Mouse (Mus musculus) embryo, embryonic 10.5 days (tissue): ENCODE measurements around the gene Olfr1032.
A peak's percentile ranks its signal among the peaks of the same experiment; 100 is the strongest.
"Not testable (repeated sequence)": the region's sequence is repeated elsewhere in the genome, so short reads cannot be mapped to it uniquely, and the experiment has no call there.

Experiments used
- DNase-seq: peaks from one replicate; pipeline ENCODE4 v3.0.0-alpha.2; 2015; ENCODE audit warnings: low spot score

The Olfr1032 gene

GRCm38 (mm10) chr2:86005240-86005639 is at the start of gene Olfr1032:
Olfr1032 (plus strand) TSS chr2:86005540.
- no peak for DNase-seq

- DNase-seq, result no peak
Measured at GRCm38 (mm10) chr2:85973595-85973994, 31.7 kb upstream of the Olfr1032 start, which contains the start of gene Olfr1029. Olfr1029 (plus strand) TSS chr2:85973895.

- no peak for DNase-seq
Measured at GRCm38 (mm10) chr2:85978976-85979375, 26.4 kb upstream of the Olfr1032 start, which contains the start of gene Olfr1030. Olfr1030 (plus strand) TSS chr2:85979276.

GRCm38 (mm10) chr2:85990004-85990403 is 15.3 kb upstream of the Olfr1032 start, which contains the start of gene Olfr1031:
Olfr1031 (plus strand) TSS chr2:85990304.
- no peak for DNase-seq

GRCm38 (mm10) chr2:86020406-86020805 is 15.1 kb downstream of the Olfr1032 start, which contains the start of gene Olfr1033:
Olfr1033 (plus strand) TSS chr2:86020633.
- peak; percentile 50 for DNase-seq

- not testable (repeated sequence) for DNase-seq
Measured at GRCm38 (mm10) chr2:86021518-86021917, 16.2 kb downstream of the Olfr1032 start.

GRCm38 (mm10) chr2:86045561-86045960 is 40.2 kb downstream of the Olfr1032 start, which contains the start of gene Olfr1034:
Olfr1034 (plus strand) TSS chr2:86045861.
- no peak for DNase-seq

- DNase-seq, result not testable (repeated sequence)
Measured at GRCm38 (mm10) chr2:86050777-86051176, 45.4 kb downstream of the Olfr1032 start.
